Mouse (Mus musculus) adrenal gland, adult 8-10 months (tissue): ENCODE measurements at regions not wholly inside any gene's neighbourhood (a gene's known extent, or its start where the extent isn't known, plus 50 kb on each side); places are given as distances from the start of the nearest gene placed in this dataset.

ENCODE experiments used
- DNase-seq: peaks from one replicate; pipeline ENCODE4 v3.0.0; 2022

- DNase-seq, result no peak
Observed at GRCm38 (mm10) chr6:106876690-106877089, 76.8 kb upstream of the Crbn start.

- DNase-seq, result no peak
Observed at GRCm38 (mm10) chr6:106891879-106892638, 92.2 kb upstream of the Crbn start.

GRCm38 (mm10) chr6:106892639-106892934 lies 92.7 kb upstream of the Crbn start:
- DNase-seq, result no peak

DNA sequence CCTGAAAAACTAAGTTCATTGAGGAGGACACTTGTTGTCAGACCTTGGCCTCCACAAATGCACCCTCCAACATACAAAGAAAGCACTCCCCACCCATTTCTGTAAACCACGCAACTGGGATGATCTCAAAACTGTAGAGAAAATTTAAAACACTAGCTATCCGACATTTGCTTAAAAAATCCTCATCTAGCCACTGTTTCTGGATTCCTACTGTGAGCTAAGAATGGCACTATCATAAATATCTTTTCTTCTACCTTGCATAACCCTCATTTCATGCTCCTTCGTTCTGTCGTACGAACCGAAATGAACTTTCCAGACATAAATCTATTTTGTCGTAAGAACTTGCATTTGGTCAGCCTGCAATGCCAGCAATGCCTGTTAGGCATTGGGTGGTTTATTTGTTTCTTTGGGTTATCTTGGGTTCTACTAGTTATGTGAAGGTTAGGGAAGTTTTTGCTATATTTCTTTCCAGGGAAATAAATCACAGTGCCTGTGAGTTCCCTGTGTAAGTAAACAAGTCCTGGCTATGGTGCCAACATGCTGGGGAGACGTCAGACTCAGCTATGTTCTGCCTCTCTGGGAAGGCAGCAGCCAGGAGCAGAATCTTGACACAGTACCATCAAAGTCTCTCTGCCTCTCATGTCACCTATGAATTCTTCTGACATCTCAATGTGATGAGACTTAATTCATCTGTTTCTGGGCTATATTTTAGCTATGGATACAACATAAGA lies 104.2 kb upstream of the Crbn start:
- DNase-seq, result no peak

DNA sequence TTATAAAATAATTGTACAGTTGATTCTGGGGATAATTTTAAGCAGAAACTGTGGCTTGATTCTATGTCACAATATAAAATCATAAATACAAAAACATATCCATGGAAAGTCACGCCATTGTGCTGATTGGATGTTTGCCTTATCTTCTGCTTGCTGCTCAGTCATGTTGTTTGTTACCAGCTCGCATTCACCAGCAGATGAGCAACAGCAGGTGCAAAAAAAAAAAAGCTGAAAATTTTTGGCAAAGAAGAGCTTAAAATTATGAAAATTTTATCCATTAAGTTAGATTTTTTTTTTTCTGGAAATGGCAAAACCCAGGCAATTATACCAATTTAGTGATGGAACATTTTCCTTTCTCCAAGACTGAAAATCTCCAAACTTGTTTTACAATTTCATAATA lies 115.2 kb upstream of the Crbn start:
- no peak for DNase-seq

DNA sequence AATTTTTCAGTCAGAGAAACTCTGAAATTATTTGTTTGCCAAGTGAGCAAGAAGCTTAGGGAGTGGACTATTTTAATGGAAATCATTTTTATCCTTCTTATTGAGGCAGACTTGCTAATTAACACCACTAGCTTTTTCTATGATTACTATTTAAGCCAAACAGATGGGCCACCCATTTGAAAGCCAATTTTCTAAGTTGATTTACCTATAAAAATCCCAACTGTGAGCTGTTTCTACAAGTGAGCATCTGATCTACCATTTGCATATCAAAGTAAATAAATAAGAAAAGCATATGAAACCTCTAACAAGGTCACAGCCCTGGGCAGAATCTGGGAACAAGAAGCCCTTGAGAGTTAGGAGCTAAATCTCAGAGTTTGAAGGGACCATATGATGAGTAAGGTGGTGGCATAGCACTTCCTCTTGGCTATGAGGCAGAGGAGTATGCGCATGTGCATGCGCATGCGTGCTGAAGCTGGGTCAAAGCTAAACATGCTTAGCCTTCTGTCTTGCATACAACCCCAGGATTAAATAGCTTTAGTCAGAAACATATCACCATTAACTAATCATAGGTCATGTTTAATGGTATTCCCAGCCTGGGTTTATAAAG lies 116.9 kb upstream of the Crbn start:
- no peak for DNase-seq

DNA sequence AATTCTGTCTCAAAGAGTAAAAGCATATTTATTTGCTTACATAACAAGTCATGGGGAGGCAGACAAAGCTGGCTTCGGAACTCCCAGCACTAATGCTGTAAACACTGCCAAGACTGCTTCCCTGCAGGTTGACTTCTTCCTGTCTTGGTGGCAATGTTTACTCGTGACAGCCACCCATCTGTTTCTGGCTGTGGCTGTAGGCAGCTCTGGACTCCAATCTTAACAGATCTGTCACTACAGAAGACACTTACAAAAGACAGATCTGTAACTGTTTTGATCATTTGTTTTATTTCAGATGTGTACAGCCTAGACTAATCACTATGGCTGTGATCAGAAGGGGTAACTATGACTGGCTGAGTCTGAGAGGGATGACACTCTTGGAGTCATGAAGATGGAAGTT lies 121.1 kb upstream of the Crbn start:
- no peak for DNase-seq

DNA sequence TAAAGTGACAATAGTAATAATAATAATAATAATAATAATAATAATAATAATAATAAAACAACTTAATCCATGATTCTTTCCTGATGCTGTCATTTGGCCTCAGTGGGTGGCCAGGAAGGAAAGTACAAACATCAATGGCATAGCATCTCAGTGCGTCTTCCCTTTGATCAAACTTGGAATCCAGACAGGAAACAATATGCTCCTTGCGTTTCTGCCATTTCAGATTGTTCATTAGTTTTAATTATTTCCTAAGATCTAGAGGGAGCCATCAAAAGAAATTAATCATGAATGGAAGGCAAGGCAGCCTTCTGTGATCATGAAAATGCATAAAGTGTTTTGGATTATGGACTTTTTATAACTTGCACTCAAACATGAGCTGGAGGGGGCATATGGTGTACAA lies 125.6 kb upstream of the Crbn start:
- no peak for DNase-seq

DNA sequence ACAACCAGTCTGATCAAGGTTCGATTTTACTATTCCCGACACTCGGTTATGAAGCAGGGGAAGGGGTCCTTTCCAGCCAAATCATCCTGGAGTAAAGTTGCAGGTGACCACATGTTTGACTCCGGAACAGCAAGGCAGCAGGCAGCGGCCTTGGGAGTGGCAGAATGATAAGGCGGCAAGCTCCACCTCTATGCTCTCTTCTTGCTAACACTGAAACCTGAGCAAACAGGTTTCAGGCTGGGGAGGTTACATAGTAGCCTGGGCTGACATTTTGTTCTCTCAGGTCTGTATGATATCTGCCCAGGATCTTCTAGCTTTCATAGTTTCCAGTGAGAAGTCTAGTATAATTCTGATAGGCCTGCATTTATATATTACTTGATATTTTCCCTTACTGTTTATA lies 133.7 kb upstream of the Crbn start:
- DNase-seq, result no peak

- DNase-seq, result no peak
Observed at GRCm38 (mm10) chr6:106946227-106946927, 146.5 kb upstream of the Crbn start.

DNA sequence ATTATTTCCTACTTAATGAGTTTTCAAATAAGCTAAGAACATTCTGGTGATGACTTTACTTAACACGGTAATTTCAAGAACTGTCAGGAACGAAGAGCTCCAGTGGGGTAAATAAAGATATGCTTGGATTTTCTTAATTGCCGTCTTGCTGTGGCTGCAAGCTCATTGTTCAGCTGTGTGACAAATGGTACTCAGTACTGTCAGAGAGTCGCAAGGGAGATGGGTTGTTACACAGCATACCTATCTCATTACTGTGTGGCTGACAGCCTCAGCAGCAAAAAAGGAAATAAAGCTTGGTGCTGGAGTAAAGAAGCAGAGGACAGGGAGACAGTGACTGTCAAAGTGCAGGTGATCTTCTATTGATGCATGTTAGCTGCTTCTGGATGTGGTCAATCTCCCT lies 151.0 kb upstream of the Crbn start:
- no peak for DNase-seq

DNA sequence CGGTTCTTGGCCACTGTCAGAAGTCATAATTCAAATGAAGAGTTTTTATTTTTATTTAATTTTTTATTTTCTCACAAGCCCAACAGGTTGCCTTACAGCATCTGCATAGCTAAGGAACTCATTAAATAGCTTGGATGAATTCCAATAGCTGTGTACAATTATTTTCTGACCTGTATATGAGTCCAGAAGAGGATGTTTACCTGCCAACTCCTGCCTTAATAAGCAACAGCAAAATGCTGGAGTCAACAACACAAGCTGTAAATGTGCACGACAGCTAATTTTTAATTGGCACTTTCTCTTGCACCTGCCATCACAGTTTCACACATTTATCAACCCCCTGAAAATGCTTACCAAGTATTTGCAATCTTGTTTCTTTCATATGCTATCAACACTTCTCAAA lies 161.4 kb upstream of the Crbn start:
- DNase-seq, result no peak

DNA sequence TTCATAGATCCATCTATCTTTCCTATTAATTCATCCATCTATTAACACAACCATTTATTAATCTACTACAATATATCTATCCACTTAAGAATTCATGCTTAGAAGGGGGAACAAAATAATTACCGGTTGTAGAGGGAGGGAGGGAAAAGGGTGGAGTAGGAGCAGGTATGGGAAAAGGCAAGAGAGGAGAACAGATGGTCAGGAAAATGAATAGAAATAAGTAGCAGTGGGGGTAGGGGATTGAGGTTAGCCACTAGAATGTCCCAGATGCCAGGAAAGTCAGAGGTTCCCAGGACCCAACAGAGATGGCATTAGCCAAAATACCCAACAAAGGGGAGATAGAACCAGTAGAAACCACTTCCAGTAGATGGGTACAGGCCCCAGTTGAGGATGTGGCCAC lies 164.5 kb upstream of the Crbn start:
- DNase-seq, result no peak

- no peak for DNase-seq
Observed at GRCm38 (mm10) chr6:106975439-106975838, 175.6 kb upstream of the Crbn start.

DNA sequence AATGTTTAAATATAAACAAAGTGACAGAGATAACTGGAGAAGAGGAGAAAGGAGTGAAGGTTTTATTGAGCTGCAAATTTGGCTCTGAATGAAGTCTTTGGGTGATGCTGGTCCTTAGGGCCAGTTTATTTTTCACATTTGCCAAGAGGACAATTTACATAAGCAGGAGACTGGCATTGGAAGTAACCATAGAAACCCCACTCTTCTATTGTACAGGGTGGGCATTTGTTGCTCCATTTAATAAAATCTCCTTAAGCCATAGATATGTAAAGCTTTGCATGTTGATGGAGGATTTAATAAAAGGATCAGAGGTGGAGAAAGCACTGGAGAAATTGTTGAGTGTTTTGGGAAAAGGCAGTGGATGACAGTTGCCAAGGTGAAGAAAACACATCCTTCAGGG lies 178.8 kb upstream of the Crbn start:
- DNase-seq, result no peak

- DNase-seq, result no peak
Observed at GRCm38 (mm10) chr6:106979755-106980154, 179.9 kb upstream of the Crbn start.

GRCm38 (mm10) chr6:106980188-106980587 lies 180.3 kb upstream of the Crbn start:
- DNase-seq, result no peak

- DNase-seq, result no peak
Observed at GRCm38 (mm10) chr6:106981232-106981631, 181.4 kb upstream of the Crbn start.

DNA sequence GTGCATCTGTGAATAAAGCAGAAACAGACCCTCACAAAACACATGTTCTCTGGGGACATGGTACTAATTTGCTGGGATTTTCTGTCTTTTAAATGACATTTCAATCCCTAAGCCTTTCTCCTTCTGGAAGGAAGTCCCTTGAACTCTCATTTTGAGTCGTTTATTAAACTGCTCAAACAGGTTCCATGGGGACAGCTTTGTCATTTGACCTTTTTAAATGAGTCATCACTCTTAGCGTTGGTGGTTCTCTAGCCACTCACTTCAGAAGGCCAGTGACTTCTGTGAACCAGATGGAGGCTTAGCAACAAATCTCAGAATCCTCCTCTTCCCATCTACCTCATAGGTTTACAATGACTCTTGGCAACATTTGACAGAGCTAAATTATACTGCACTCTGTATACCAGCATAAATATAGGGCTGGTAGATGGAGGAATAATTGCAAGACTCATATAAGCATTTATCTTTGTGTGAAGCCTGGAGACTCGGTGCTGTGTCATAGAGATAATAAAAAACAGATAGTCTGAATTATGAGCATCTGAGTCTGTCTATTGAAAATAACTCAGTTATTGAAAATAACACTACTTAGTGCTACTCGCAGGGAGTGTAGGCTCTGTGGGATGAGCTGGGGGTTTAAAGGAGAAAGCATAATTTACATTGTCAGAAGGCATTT lies 185.4 kb upstream of the Crbn start:
- DNase-seq, result peak; percentile 2

DNA sequence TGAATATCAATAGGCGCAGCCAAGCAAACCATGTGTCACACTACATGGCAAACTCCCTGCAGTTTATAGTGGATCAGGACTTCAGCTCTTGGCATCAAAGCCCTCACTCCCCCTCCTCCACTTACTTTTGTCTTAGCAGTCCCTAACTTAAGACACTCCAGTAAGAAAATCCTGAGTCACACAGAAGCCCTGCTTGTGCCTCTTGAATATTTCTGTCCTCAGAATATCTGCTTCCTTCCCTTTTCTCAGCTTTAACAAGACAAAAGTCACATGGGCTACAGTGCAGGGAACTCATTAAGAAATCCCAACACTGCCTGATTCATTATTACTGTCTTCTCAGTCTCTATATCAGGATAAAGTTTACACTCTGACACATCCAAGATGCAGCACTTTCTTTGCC lies 191.7 kb upstream of the Crbn start:
- DNase-seq, result no peak

GRCm38 (mm10) chr6:107004406-107005120 lies 204.7 kb upstream of the Crbn start:
- no peak for DNase-seq

DNA sequence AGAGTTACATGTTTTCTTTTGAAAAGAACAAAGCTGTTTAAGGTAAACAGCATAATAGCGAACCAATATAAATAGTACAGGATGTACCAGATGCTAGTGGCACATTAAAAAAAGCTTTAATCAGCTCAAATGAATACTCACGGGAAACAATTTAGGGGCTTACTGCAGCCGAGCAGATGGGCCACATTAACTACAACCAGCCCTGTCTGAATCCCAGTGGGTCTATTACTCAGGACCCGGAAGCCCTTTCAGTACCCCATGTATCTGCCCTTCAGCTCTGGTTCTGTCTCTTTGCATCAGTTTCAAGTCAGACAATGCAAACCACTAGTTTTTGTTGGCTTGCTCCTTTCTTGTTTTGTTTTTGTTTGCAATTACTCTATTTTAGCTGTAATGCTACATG lies 210.9 kb upstream of the Crbn start:
- DNase-seq, result no peak
